In genomic region chr11:119855999-119856398, GRCm38 (mm10) we compare ENCODE assay signal across 12 mouse cellular contexts. TPM values are rescaled to one million over a fixed set of nuclear protein-coding genes. Genes with fewer than 3 reads are reported as not detected.
DNase-seq lines count a peak whose midpoint lies in the region; ATAC-seq lines count a peak whose summit lies in the region.
"Had no signal": no experiment of that assay in that cellular context is flagged by ENCODE, and none has a peak within 500 bp of the region (broad histone marks: within the 10 kb centered on the region; RNA-seq: fewer than 3 reads in every experiment).

No protein-coding gene starts in this region.

- WGBS in intestine, embryonic 16.5 days, result 78% methylated on average over 7 of the region's 7 CpGs

- H3K4me1 ChIP-seq in intestine, embryonic 16.5 days (ENCODE audit: control insufficient read depth, insufficient read depth, low read length), result no peaks in the 10 kb centered on the region

- H3K27ac ChIP-seq in intestine, embryonic 16.5 days (ENCODE audit: low read length), result no peak overlapping the region
- H3K27ac ChIP-seq: forebrain, embryonic 10.5 days; midbrain, embryonic 13.5 days had no signal

- H3K4me2 ChIP-seq in intestine, embryonic 16.5 days (ENCODE audit: low read depth, low read length), result no peak overlapping the region
- H3K4me2 ChIP-seq: midbrain, embryonic 13.5 days had no signal

- peak; percentile 79 for DNase-seq in heart, adult 11 months
- DNase-seq in heart, adult 9 months (ENCODE audit: low spot score in 2 of 2), result no peak
- DNase-seq in CD4-positive helper T cell, adult 2 months (ENCODE audit: low read depth, low spot score), result peak; percentile 33
- DNase-seq in natural killer cell, adult 2 months (ENCODE audit: low spot score in 2 of 2), result peak; percentile 27 to 38
- no peak for DNase-seq in cerebellum, adult 9-11 months
- DNase-seq: gastrocnemius, postnatal 10 days; right cerebral cortex, postnatal 4 days had no signal

- no peak overlapping the region for H3K4me3 ChIP-seq in intestine, embryonic 16.5 days (ENCODE audit: low read length)
- H3K4me3 ChIP-seq: forebrain, embryonic 10.5 days; midbrain, embryonic 13.5 days had no signal

- no peak overlapping the region for H3K9ac ChIP-seq in intestine, embryonic 16.5 days (ENCODE audit: low read depth, low read length)
- H3K9ac ChIP-seq: midbrain, embryonic 13.5 days had no signal

- peak; percentile 41 to 52; a peak in 3 of 4 replicates for ATAC-seq in hematopoietic stem cell, adult 5-6 weeks (replicated peaks in 1 of 2; ENCODE audit: insufficient read depth in 1 of 2, low FRiP score in 2 of 2, low TSS enrichment in 1 of 2, low read depth in 1 of 2, poor library complexity in 2 of 2, severe bottlenecking in 2 of 2)
- no peak for ATAC-seq in activated CD4-positive, CD25-positive, alpha-beta regulatory T cell, adult 4 months
- ATAC-seq in intestine, embryonic 16.5 days, result no peak
- ATAC-seq: midbrain, embryonic 13.5 days had no signal

- no peaks in the 10 kb centered on the region for H3K27me3 ChIP-seq in intestine, embryonic 16.5 days (replicated peaks; ENCODE audit: control insufficient read depth, insufficient read depth, low read length)
- H3K27me3 ChIP-seq: midbrain, embryonic 13.5 days had no signal

- H3K9me3 ChIP-seq in intestine, embryonic 16.5 days (ENCODE audit: control insufficient read depth, low read length), result no peaks in the 10 kb centered on the region
- H3K9me3 ChIP-seq: forebrain, embryonic 10.5 days; midbrain, embryonic 13.5 days had no signal

- H3K36me3 ChIP-seq in intestine, embryonic 16.5 days (ENCODE audit: control insufficient read depth, insufficient read depth, low read length), result peaks cover 21% of the 10 kb centered on the region

RNA-seq across cellular contexts. Expression of gene Chmp6, which starts 57.2 kb away (rescaled TPM):
- 47.7 and 67.0 TPM in 2 replicates for total RNA-seq in hematopoietic stem cell, adult 5-6 weeks (2017)
- polyA plus RNA-seq in activated CD4-positive, CD25-positive, alpha-beta regulatory T cell, adult 4 months (2017; shearing (Covaris generic)), result 10 to 100 TPM; 46.6 to 52.0 TPM
- polyA plus RNA-seq in intestine, embryonic 16.5 days (2015; fragmentation: Nextera tagmentation; extraction: Ambion mirVana), result 92.2 and 94.3 TPM in 2 replicates

Comparison
In these comparisons a context has a peak if more than half of its experiments do, and no peak if none do; other contexts are left out.
1. DNase-seq: peak in heart, adult 11 months (single experiment), CD4-positive helper T cell, adult 2 months (single experiment) and natural killer cell, adult 2 months (2 of 2); none in heart, adult 9 months (0 of 2) and cerebellum, adult 9-11 months (single experiment).
2. ATAC-seq: peak in hematopoietic stem cell, adult 5-6 weeks (2 of 2); none in activated CD4-positive, CD25-positive, alpha-beta regulatory T cell, adult 4 months (single experiment) and intestine, embryonic 16.5 days (single experiment).